Mouse (Mus musculus) E14TG2a.4 (cell line): ENCODE measurements at regions not wholly inside any gene's neighbourhood (a gene's known extent, or its start where the extent isn't known, plus 50 kb on each side); places are given as distances from the start of the nearest gene placed in this dataset.

Experiments used
- CTCF ChIP-seq: conservative IDR thresholded peaks from 2 replicates; pipeline ENCODE4 v1.5.1; 2014; ENCODE audit warnings: low read length
- POU5F1 ChIP-seq: IDR thresholded peaks from 2 replicates; pipeline ENCODE4 v1.6.1; 2014; ENCODE audit warnings: low read length, borderline replicate concordance

GRCm38 (mm10) chr10:117465058-117465660, 85.3 kb upstream of the Cpsf6 start:
- no peak for TF ChIP-seq CTCF
- TF ChIP-seq POU5F1, result no peak
